Mouse (Mus musculus) ES-CJ7 (cell line): ENCODE measurements around the gene Lysmd4.

ENCODE experiments used
- DNase-seq: peaks from one replicate; pipeline ENCODE4 v3.0.0; 2011; ENCODE audit warnings: low read depth, low spot score

The Lysmd4 gene

DNA sequence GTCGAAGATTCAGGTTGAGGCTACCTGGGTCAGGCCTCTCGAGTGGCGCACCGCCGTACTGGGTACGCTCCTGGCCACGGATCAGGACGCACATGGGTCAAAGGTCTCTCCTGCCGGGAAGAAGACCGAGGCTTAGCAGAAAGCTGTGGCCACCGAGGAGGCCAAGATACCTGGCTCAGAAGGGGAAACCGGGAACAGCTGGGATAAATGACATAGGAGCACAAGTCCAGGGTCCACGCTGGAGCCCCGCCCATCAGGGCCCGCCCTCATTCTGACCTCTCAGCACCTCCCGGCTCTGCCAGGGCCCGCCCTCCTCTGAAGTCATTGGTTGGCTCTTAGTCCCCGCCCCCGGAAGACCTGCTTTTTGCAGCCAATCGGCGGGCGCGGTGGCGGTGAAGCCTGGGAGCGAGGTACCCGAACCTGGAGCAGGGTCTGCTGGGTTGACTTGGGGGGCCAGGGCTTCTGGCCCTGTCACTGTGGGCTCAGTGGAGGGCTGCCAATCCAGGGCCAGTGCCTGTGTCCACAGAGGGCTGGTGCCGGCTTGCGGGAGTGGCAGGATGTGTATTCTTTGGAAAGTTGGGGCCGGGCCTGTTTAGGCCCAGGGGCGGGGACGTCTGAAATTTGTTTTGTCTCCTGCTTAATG lies at the start of gene Lysmd4:
Gene Lysmd4, plus strand, starts transcription at position 325 of the 643 bp plus-strand sequence.
- DNase-seq = peak; percentile 90

DNA sequence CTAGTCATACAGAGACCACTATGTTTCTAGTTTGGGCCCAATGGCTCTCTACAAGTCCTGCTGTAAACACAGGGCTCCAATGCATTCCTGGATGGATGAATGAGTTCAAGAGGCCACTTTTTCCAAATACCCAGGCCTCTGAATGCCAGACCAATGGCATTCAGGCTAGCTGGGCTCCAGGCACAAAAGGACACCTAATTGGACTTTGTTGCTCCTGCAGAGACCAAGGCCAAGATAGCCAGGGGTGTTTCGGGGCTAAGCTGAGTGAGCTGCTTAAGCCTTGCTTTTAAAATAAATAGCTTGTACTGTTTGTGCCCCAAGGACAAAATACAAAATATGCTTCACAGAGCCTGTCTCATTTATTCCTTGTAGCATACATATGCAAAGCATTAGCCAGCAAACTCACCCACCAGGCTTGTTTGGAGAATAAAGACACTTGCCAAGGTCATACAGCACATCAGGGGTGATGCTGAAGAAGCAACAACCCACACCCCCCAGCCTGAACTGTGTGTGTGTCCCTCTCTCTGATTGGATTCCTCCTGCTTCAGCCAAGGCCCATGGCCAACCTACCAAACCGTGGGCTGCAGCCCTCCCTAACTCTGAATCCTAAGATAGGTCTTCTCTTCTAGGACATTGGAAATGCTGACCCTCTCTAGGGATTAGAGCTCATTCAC lies 48.7 kb upstream of the Lysmd4 start:
- DNase-seq = no peak

GRCm38 (mm10) chr7:67183786-67184185 lies 38.6 kb upstream of the Lysmd4 start:
- DNase-seq = peak; percentile 80

DNA sequence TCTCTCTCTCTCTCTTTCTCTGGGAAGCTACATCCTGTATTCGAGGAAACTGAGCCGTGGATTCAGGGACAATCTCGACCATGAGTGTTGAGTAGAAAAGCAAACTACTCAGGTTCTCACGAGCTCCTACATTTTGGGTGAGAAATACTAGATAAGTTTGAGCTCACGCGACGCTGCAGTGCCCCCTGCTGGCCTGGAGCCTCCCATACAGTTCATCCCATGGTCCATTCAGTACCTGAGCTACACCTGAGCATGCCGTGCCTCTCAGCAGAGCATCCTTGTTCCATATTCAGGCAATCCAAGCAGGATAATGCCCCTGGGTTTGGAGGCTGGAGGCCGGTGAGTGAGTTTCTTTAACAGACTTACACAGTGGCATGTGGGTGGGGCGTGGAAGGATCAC lies 22.9 kb upstream of the Lysmd4 start:
- peak; percentile 63 for DNase-seq

DNA sequence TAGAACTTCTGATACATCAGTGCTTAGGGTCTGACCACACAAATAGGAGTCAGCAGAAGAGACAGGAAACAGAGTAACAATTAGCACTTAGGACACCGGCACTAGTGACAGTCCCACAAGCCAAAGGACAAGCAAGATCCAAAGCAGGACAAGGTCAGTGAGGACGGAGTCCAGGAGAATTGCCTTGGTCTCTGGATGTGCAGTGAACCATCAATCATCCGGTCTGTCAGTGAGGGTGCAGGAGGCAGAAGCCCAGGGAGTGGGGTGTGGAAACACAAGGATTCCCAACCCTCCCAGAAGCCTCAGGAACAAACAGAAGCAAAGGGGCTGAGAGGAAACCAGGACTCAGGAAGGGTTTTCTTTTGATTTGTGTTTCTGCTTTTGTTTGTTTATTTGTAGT lies 18.7 kb upstream of the Lysmd4 start:
- DNase-seq = no peak

DNA sequence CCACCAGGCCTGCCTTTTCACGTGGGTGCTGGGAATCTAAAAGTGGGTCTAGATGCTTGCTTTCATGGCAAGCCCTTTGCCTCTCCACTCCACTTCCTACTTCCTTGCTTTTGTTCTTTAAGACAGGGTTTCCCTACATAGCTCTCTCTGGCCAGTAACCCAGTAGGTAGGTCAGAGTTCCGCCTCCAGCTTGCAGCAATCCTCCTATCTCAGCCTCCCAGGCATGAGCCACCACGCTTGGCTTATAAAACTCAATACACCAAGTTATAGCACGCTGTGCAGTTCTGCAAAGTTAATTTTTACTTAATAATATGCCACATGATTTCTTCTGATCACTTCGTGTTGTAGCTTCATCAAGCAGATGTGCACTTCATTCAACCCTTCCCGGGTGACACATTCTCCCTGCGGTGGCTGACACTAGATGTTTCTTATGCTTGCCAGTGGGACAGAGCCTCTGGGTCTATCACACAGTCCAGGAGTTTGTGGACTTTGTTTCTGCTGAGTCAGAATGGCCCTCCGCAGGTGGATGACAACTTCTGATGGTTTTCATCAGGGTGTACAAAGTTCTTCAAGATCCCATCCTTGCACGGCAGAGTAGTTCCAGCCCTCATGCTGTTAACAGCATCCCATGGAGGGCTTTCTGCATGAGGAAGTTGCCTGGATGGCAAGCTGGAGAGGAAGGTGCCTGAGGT lies 16.5 kb upstream of the Lysmd4 start:
- DNase-seq = no peak

GRCm38 (mm10) chr7:67206496-67206895 lies 15.8 kb upstream of the Lysmd4 start:
- DNase-seq = no peak

DNA sequence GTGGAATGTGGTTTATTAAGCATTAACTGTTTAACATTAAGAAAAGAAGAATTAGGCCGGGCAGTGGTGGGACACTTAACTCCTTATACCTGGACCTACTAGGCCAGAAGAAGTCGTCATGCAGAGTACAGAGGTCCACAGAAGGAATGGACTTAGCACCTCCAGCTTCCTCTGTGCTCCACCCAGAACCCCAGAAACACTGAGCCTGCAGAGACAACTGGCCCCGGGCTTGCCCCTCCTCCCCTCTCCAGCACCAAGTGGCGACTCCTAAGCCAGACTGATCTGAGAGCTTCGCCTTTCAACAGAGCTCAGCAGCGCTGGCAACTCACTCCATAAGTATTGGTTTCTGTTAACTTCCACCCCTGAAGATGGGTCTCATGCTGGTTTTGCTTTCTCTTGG lies 14.6 kb upstream of the Lysmd4 start:
- DNase-seq = no peak

DNA sequence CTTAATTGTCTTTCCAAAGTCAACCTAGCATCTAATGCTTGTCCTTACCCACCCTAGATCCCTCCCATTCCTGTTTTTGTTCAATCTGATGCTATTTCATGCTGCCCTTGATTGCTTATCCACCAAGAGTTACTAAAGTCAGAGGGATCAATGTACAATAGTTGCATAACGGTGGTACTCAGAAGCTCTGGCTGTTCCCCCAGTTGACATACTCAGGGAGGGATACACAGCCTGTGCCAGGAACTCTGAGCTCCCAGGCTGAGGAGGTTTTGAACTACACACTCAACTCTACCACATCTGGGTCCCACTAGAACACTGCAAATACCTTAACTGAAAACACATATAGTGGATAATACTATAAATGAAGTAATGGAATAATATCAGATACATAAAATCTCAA lies 14.0 kb upstream of the Lysmd4 start:
- DNase-seq = no peak

- no peak for DNase-seq
Measured at GRCm38 (mm10) chr7:67210004-67210833, 12.1 kb upstream of the Lysmd4 start.

- no peak for DNase-seq
Measured at GRCm38 (mm10) chr7:67211341-67211740, 11.0 kb upstream of the Lysmd4 start.

DNA sequence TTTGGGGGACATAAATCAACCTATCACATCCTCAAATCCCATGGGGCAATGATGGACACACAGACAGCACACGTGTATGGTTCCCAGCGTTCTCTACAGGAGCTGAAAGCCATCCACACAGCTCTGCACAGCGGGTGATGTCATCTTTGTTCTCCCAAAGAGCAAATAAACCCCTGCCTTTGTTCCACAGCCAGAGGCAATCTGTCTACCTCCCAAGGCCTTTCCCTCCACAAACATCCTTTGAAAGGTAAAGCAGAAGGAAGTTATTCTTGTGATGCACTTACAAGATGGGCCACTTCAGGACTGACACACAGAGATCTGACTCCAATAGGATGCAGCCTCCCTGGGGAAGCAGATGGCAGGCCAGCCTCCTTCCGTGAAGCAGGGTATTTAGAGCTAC lies 10.4 kb upstream of the Lysmd4 start:
- DNase-seq = no peak

DNA sequence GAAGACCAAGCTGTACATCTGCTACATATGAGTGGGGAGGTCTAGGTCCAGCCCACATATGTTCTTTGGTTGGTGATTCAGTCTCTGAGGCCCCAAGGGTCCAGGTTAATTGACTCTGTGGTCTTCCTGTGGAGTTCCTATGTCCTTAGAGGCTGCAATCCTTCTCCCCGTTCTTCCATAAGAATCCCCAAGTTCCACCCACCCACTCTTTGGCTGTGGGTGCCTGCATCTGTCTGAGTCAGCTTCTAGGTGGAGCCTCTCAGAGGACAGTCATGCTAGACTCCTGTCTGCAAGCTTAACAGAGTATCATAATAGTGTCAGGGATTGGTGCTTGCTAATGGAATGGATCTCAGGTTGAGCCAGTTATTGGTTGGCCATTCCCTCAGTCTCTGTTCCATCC lies 8.8 kb upstream of the Lysmd4 start:
- no peak for DNase-seq

DNA sequence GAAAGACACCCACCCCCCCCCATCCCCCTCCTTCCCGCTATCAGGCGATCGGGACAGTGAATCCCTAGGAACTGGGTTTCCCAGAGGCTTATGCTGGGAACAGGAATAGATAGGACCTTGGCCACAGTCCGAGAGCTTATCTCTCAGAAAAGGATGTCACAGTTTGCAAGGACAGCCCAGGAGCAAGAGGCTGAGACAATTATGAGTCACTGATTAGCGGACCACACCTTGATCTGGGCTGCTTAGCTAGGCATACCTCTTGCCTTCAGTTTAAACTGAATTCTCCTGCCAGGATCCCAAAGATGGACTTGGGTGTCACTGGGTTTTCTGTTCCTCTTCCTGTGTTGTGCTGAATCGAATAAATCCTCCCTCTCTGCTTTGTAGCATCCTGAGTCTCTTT lies 6.0 kb upstream of the Lysmd4 start:
- DNase-seq = no peak

DNA sequence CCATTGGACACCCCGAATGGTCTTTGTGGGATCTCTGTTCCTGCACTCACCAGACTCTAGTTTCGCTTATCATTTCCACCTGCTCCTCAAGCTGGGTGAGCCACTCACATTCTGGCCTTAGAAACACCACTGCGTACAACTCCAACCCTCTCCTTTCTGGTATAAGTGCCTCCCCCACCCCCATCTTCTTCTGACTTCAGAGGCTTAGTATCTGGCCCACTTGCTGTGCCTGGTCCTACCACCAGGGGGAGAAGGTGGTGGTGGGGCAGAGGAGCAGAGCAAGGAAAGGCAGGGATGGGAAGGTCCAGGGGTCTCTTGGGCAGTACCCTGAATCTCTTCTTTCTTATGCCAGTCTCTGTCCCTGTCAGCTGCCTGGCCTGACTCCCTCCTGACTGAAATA lies 5.3 kb upstream of the Lysmd4 start:
- peak; percentile 18 for DNase-seq

DNA sequence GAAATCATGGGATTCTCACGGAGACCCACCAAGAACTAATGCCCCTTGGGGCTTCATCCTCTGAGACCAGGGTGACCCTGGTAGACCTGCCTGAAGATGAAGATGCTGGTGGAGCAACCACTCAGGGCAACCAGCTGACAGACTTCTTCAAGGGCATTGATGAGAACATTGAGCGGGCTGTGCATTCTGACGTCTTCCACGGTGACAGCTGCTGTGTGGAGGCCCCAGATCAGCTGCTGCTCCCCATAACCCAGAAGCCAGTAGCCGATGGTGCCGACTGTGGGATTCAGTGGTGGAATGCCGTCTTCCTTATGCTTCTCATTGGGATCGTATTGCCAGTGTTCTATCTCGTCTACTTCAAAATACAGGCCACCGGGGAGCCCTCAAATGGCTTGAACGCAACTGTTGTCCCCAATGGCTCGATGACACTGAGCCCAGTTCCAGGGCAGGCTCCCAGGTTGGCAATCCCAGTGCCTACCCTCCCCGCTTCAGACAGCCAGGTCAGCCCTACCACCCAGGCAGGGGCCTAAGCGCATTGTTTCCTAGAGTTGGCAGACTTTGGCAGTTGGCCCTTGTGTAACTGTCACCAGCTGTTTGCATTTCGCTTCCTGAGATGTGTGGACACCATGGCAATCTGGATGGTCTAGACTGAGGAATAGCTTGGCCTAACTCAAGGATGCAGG lies 3.7 kb downstream of the Lysmd4 start:
- no peak for DNase-seq

GRCm38 (mm10) chr7:67227538-67227937 lies 5.2 kb downstream of the Lysmd4 start:
- DNase-seq = no peak

DNA sequence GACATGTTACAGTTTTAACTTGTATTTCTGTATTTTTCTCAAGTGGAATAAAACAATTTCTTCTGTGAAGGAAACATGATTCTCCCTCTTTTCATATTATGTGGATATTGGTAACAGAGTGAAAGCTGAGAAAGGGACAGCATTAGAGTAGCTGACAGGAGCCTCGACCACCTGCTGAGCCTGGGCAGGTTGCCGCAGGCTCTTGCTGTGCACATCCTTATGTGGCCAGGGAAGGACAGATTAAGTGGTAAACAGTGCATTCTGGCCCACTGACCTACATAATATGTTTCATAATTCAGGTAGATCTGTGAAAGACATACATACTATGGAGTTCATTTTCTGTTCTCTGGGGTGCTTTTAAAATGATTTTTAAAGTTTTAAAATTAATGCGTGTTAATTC lies 6.0 kb downstream of the Lysmd4 start:
- no peak for DNase-seq

- DNase-seq = peak; percentile 22
Measured at GRCm38 (mm10) chr7:67228891-67229602, 6.7 kb downstream of the Lysmd4 start.

GRCm38 (mm10) chr7:67229701-67230100 lies 7.4 kb downstream of the Lysmd4 start:
- DNase-seq = no peak

GRCm38 (mm10) chr7:67230221-67230620 lies 7.9 kb downstream of the Lysmd4 start:
- DNase-seq = no peak
